Comparison of ENCODE assay signal across 9 mouse cellular contexts in genomic region chr11:72723871-72724270, GRCm38 (mm10). TPM values are rescaled to one million over a fixed set of nuclear protein-coding genes. Genes with fewer than 3 reads are reported as not detected.
DNase-seq lines count a peak whose midpoint lies in the region; ATAC-seq and TF ChIP-seq lines count a peak whose summit lies in the region.
"Had no signal": no experiment of that assay in that cellular context is flagged by ENCODE, and none has a peak within 500 bp of the region (broad histone marks: within the 10 kb centered on the region; RNA-seq: fewer than 3 reads in every experiment).

No protein-coding gene starts in this region.

- ATAC-seq in heart, postnatal 0 days (ENCODE audit: insufficient read depth, low read depth), result no peak
- ATAC-seq in erythroblast, adult 5-6 weeks (replicated peaks; ENCODE audit: low FRiP score, poor library complexity, severe bottlenecking), result peak; percentile 69; the same call in 1 of the 2 replicates

- TF ChIP-seq EP300 in heart, postnatal 0 days (IDR thresholded peaks at IDR 0.05; ENCODE audit: low read depth), result no peak

- H3K4me1 ChIP-seq in heart, postnatal 0 days (ENCODE audit: control insufficient read depth, insufficient read depth), result no peaks in the 10 kb centered on the region
- H3K4me1 ChIP-seq in heart, embryonic 10.5 days, result no peaks in the 10 kb centered on the region
- H3K4me1 ChIP-seq: liver, embryonic 13.5 days had no signal

- H3K9me3 ChIP-seq in heart, postnatal 0 days (replicated peaks; ENCODE audit: control insufficient read depth, low read length), result no peaks in the 10 kb centered on the region
- H3K9me3 ChIP-seq in heart, embryonic 10.5 days, result no peaks in the 10 kb centered on the region
- H3K9me3 ChIP-seq: liver, embryonic 13.5 days had no signal

- H3K9ac ChIP-seq in heart, postnatal 0 days (replicated peaks; ENCODE audit: low read depth, low read length), result no peak overlapping the region
- H3K9ac ChIP-seq: liver, embryonic 13.5 days had no signal

- H3K27ac ChIP-seq in heart, postnatal 0 days (ENCODE audit: low read depth), result no peak overlapping the region
- H3K27ac ChIP-seq in heart, embryonic 10.5 days, result no peak overlapping the region
- H3K27ac ChIP-seq: liver, embryonic 13.5 days had no signal

- H3K27me3 ChIP-seq in heart, postnatal 0 days (ENCODE audit: control insufficient read depth, insufficient read depth, low read length), result no peaks in the 10 kb centered on the region
- no peaks in the 10 kb centered on the region for H3K27me3 ChIP-seq in heart, embryonic 10.5 days (ENCODE audit: insufficient read depth, poor library complexity, severe bottlenecking)
- H3K27me3 ChIP-seq: liver, embryonic 13.5 days had no signal

- peak; percentile 43 for DNase-seq in heart, postnatal 0 days (ENCODE audit: low spot score)
- no peak for DNase-seq in heart, embryonic 10.5 days (ENCODE audit: low spot score)
- DNase-seq in 416B (ENCODE audit: low read depth) (peak; percentile 63), MN1 (ENCODE audit: low spot score) (peak; percentile 45)
- DNase-seq in urinary bladder, postnatal 25 days (ENCODE audit: low spot score), result no peak
- DNase-seq in testis, postnatal 14 days (ENCODE audit: low spot score), result no peak
- DNase-seq in adrenal gland, postnatal 25 days, result no peak
- DNase-seq: liver, embryonic 13.5 days had no signal

- peak; percentile 64 for TF ChIP-seq CTCF in heart, postnatal 0 days (IDR thresholded peaks at IDR 0.05; ENCODE audit: low read depth)

- H3K4me3 ChIP-seq in heart, postnatal 0 days (ENCODE audit: low read depth, low read length), result no peak overlapping the region
- H3K4me3 ChIP-seq in heart, embryonic 10.5 days, result no peak overlapping the region
- H3K4me3 ChIP-seq: liver, embryonic 13.5 days had no signal

- peaks cover 25% of the 10 kb centered on the region for H3K36me3 ChIP-seq in heart, postnatal 0 days (replicated peaks; ENCODE audit: control insufficient read depth, insufficient read depth, low read length)
- H3K36me3 ChIP-seq in heart, embryonic 10.5 days, result peaks cover 21% of the 10 kb centered on the region

- H3K4me2 ChIP-seq in heart, postnatal 0 days (ENCODE audit: low read depth, low read length), result no peak overlapping the region
- H3K4me2 ChIP-seq: liver, embryonic 13.5 days had no signal

RNA-seq across cellular contexts. Expression of gene Ankfy1, which starts 34.1 kb away (rescaled TPM):
- total RNA-seq in heart, postnatal 0 days (2014; rRNA removed; ENCODE audit: low replicate concordance), result 27.4 and 31.0 TPM in 2 replicates
- 6.3 and 7.6 TPM in 2 replicates for polyA plus RNA-seq in heart, postnatal 0 days (2015; fragmentation: Nextera tagmentation; extraction: Ambion mirVana)
- 21.9 and 28.2 TPM in 2 replicates for polyA plus RNA-seq in heart, embryonic 10.5 days (2016; fragmentation: Nextera tagmentation; extraction: Ambion mirVana)
- total RNA-seq in erythroblast, adult 5-6 weeks (2015; ENCODE audit: low replicate concordance), result 28.0 and 45.5 TPM in 2 replicates
- total RNA-seq in erythroblast, adult 5-6 weeks (2017; ENCODE audit: low replicate concordance), result 37.1 and 51.4 TPM in 2 replicates
- 42.1 and 49.1 TPM in 2 replicates for total RNA-seq in adrenal gland, postnatal 25 days (2021)

Comparison
In these comparisons a context has a peak if more than half of its experiments do, and no peak if none do; other contexts are left out.
1. DNase-seq: peak in heart, postnatal 0 days (single experiment), 416B (single experiment) and MN1 (single experiment); none in heart, embryonic 10.5 days (single experiment), urinary bladder, postnatal 25 days (single experiment), testis, postnatal 14 days (single experiment) and adrenal gland, postnatal 25 days (single experiment).